Mouse (Mus musculus) frontal cortex, postnatal 36 days (tissue): ENCODE measurements around the gene Rab3il1.
A peak's percentile ranks its signal among the peaks of the same experiment; 100 is the strongest.

Experiments
- DNase-seq, 2 experiments: peaks; one replicate each; pipeline ENCODE4 v3.0.0; 2022; ENCODE audit warnings: low spot score in 2 of 2

Rab3il1 gene

DNA sequence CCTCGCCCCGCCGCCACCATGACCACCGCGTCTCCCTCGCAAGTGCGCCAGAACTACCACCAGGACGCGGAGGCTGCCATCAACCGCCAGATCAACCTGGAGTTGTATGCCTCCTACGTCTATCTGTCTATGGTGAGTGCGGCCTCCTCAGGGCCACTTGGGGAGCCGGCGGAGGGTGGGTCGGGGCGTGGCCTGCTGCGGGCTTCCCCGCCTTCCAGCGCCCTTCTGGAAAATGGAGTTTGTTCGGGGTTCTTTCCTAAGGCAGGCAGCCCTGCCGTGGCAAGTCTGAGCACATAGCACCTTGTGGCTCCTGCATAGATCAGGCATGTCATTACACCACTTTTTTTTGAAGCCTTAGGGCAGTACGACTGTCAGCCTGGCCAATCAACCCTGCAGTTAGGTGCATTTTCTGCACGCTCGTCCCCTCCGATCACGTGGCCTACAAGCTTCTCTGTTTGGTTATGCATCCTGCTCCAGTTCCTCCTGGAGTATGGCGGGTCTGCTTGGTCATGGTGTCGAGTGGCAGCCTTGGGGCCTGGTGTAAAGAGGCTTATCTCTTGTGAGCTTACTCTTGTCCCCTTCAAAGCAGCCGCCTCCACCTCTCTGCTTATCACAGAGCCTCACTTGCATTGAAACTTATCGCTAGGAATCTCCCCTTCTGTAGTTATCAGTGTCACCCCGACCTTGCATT lies 18.5 kb upstream of the Rab3il1 start:
- peak; percentile 64 for DNase-seq

GRCm38 (mm10) chr19:9984111-9985055 lies 17.1 kb upstream of the Rab3il1 start:
- DNase-seq: no peak

GRCm38 (mm10) chr19:9985190-9985899 lies 16.1 kb upstream of the Rab3il1 start:
- no peak for DNase-seq

DNA sequence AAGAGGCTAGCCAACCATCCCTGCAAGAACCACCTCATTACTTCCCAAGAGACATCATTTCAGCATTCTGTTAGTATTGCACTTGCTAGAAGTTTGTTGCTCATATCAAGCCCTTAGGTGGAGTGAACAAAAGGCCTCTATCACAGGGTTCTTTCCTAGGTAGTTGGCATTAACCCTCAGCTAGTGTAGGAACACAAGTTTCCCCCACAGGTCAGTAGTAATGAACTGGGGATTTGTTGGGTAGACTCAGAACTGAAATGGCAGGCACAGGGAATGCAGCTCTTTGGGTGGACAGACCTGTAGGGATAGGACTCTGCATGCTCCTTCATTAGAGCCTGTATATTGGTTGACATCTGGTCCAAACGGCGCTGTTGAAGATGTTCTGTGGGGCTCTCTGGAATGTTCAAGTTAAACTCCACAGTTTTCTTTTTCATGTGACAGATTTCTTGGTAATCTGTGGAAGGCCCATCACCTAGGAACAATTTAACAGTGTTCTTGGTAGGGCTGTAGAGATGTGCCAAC lies 15.5 kb upstream of the Rab3il1 start:
- no peak for DNase-seq

GRCm38 (mm10) chr19:9987192-9987591 lies 14.3 kb upstream of the Rab3il1 start:
- no peak for DNase-seq

GRCm38 (mm10) chr19:9987593-9987992 lies 13.9 kb upstream of the Rab3il1 start:
- no peak for DNase-seq

DNA sequence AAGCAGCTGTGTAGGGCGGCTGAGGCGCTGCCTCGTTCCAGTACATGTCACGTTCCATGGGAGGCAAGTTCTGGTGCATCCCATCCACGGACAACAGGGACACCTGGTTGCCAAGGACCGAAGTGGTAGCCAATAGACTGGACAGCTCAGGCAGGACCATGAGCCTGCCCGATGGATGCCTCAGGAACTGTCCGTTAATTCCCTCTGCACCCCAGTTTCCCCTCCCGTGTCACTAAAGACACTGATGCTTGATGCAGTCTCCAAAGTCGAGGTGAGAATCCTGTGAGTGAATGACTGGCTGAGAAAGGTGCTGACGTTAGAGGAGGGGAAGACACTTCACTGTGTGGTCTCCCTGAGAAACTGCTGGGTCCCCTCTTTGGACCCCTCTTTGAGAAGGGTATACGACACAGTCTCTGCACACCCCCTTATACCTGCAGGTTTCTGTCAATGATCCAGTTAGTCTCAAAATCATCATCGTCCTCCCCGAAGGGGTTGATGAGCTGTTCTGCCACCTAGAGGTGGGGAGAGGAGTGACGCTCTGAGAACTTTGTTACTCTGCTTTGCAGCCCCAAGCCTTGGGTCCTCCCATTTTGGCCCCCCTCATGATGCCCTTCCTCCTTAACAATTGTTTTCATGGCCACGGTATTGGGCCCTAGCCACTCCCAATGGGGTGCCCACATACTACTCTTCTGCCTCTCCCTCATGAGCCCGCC lies 12.1 kb upstream of the Rab3il1 start:
- no peak for DNase-seq

DNA sequence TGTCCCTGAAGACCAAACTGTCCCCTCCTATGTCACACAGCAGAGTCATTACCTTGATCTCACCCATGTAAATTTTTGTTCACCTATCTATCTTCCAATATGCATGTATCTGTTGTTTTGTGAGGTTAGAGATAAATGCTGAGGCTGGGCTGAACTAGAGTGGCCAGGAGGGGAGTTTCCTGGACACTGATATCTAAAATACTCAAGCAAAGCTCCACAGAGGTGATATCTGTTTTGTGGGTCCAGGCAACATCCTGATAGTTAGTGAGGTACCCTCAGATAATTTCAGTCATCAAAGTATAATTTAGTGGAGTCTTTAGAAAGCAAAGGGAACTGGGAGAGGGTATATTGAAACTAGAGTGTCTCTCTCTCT lies 11.6 kb upstream of the Rab3il1 start:
- no peak for DNase-seq

DNA sequence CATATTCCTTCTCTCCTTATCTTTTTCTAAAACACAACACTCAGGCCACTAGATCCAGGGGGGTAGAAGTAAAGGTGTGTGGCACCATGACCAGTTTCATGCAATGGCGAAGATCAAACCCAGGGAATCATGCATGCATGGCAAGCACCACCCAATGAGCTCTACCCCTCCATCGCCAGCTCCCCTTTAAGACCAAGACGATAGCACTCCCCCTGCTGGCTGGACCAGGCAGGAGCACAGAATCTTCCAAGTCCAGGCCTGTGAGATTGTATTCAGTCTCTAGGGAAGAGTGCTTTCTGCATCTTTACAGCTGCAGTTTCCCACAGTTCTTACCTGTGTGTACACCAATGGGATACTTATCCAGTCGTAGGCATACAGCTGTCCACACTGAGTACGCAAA lies 10.2 kb upstream of the Rab3il1 start:
- DNase-seq: peak; percentile 79

DNA sequence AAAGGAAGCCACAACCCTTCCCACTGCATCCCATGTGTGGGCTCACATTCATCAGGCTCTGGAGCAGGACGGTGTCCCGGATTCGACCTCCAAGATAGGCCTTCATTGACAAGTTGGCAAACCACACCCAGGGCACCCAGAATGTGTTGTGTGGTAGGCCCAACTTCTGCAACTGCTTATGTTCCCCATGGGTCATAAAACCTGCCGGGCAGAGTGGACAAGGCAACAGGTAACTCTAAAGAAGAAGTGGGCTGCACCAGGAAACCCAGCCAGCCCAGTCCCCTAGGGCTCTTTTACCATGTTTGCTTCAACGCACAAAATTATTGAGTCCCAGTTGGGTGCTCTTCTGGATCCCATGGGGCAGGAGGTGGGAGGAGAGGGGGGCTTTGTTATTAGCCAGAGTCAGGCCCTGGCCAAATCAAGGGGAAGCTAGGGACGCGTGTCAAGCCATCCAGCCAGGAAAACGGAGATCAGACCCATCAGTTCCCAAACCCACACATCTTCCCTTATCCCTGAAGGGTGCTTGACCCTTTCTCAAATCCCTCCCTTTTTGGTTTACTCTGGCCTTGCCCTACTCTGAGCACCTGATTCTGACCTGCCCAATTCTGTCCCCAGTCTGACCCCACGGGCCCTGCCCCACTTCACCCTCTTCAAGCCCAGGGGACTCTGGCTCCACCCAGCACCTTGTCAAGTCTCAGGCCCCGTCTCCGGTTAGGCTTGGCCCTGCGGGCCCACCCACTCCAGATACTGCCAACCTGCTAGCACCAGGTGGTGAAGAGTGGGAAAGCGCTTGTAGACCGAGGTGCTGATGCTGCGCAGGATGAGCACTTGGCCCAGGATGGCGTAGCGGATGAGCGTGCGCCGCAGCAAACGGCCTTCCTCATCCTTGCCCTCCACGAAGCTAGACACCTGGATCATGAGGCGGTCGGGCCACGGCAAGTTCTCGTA lies 9.2 kb upstream of the Rab3il1 start:
- DNase-seq: no peak

DNA sequence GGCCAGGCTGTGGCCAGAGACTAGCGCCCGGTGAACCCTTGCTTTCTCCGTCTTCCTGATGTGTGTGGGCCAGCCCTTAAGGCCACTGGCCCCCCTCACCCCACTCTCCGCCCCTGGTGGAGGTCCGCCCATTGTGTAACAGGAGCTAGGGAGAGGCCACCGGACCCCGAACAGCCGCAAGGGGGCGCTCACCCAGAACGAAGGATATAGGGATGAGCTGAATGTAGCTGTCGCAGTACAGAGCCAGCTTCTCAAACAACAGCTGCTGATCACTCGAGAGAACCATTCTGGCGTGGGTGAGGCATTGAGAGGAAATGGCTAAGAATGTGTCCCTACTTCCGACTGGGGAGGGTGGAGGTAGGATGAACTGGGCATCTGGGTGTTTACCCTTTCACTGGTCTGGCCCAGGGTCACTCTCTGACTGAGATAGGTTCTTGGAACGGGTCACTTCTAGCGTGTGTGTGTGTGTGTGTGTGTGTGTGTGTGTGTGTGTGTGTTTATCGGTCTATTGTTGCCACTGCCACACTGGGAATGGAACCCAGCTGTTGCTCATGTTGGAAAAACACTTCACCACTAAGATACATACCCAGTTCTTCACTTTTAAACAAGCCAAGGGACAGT lies 8.3 kb upstream of the Rab3il1 start:
- DNase-seq: peak; percentile 70 to 74

DNA sequence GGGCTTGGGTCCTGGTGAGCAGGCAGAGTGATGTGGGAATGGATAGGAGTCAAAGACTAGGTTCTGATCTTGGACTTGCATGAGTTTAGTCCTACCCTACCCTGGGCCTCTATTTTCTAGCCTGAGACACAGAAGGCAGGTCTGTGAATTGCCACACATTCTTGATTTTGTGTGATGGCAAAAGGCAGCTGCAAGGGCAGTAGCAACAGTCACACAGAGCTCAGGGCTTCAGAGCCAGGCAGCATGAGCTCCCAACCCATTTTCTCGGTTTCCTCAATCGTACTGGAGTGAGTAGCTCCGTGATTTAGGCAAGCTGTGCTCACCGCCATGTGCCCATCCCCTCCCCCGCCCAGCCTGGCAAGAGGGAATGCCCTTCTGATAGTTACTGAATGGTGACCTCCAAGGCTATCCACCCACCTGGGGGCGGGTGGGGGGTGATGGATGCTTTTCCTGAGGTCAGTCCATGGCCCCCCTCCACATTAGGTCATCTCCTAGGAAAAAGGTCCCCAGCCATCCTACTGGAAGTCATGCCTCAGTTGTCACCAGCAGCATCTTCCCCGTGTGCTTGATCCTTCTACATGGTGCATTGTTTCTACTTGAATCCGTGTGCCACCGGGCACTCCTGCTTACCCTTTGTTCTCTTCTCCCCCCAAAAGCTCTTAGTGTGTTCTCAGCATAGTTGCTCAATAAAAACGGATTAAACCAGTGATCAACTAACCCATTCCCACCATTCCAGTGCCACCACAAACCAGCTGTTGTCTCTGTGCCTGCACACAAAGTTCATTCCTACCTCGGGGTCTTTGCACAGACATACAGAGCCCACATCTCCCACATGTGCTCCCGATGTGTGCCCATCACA lies 4.0 kb upstream of the Rab3il1 start:
- no peak for DNase-seq

- DNase-seq: no peak
Observed at GRCm38 (mm10) chr19:9998063-9998416, 3.4 kb upstream of the Rab3il1 start.

- DNase-seq: no peak
Observed at GRCm38 (mm10) chr19:9998736-9999486, 2.6 kb upstream of the Rab3il1 start.

DNA sequence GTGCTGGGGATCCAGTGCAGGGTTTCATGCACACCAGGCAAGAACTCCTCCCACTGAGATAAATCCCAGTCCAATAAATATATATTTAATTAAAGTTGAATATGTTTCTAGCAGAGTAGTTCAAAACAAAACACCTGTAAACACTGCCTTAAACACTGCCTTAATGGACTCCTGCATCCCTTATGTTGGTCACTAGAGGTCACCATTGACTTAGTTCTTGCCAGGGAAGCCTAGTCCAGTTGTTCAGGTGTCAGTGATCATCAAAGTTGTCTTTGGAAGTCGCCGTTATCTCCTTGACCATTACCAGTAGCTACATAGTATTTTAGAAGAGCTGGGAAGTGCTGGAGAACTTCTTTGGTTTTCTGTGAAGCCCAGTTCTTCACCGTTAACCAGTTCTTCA lies 1.1 kb upstream of the Rab3il1 start:
- peak in 1 of 2 experiments; percentile 54 for DNase-seq

- no peak for DNase-seq
Observed at GRCm38 (mm10) chr19:10003696-10004095, 2.2 kb downstream of the Rab3il1 start.

DNA sequence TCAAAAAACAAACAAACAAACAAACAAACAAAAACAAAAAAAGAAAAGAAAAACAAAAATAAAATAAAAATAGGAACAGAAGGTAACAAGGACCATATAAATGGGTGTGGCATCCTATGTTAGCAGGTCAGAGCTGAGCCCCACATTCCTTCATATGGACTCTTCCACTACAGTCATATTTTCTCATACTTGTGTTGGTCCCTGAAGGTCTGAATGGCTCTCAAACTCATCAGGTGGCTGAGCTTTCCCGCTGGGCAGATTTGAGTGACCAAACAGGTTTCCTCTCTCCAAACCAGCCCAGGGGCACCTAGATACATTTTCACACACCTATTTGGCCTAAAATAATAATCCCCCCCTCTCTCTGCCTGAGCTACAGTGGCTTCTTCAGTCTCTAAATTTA lies 9.9 kb downstream of the Rab3il1 start:
- no peak for DNase-seq

GRCm38 (mm10) chr19:10012827-10013278 lies 11.4 kb downstream of the Rab3il1 start:
- no peak for DNase-seq
